Mouse (Mus musculus): ENCODE measurements around the gene Sun2.

Gene Sun2

DNA sequence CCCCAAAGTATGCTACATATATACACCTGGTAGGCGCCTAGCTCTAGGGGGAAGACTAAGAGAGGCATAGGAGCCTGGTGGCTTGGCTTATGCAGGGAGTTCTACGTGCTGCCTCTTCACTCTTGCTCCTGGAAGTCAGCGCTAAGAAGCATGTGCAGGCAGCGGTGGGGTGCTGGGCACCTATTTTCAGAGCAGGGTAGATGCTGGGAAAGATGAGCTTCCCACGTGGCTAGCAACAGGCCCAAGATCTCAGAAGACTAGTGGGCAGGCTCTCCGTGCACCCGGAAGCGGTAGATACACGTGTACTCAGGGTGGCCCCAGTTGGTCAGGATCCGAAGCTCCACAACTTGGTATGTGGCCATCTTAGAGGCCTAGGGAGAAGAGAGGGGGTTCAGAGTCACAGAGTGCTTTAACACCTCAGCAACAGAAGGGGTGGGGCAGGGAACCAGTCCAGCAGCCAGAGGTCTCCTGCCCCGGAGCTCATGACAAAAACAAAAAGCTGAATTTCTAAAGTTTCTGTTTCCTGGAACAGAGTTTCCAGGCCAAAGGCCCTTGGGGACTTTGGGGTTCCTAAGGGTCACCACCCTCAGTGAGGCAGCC, 17.0 kb downstream of the Sun2 start:
- no peak for DNase-seq (ENCODE audit: low read depth)

DNA sequence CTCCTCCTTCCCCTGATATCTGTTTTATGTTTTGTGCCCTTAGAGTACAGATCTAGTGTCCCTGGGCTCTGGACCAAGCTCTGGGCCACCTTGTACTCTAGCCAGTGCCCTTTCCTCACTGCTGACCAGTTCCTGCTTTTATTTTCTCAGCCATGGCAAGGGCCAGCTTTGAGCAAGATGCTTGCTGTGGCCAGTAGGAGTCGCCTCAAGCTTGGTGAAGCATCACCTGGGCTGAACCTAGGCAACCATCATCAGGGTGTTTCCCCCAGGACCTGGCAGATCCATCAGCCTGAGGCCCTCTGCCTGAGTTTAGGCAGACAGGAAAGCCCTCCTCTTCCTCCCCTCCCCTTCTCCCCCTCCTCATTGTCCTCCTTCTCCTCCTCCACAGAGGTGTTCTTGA, 18.9 kb downstream of the Sun2 start:
- DNase-seq (ENCODE audit: low read depth), result peak; percentile 63

DNA sequence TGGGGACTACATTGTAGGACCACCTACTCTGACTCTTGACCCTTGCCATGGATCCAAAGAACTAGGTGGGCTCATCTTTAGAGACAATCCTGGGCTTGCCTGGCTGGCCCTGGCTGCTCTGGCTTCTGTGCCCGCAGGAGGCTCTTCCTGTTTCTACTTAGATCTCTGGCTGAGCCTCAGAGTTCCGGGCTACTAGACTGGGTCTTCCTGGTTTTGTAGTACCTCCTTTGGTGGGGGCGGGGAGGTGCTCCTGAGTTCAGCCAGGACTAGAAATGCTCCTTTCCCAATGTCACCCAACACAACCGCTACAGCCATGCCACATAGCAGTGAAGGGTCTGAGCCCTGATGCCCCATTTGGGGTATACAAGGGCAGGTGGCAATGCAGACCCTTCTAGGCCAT, 21.5 kb downstream of the Sun2 start:
- DNase-seq (ENCODE audit: low read depth), result no peak

DNA sequence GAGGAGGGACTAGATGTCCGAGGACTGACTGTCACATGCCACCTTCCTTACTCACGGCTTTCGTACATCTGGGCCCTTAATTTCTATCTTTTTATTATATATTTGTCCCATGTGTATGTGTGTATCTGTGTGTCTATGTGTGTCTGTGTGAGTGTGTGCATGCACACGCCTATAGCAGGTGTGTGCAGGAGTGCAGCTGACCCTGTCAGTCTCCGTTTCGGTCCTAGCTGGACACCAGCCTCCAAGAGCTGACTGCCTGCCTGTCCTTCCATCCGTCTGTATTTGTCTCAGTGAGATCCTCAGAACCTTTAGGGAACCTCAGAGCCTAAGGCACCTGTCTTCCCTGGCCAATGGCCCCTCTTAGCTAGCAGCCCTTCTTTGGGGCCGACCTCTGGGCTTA, 22.1 kb downstream of the Sun2 start:
- no peak for DNase-seq (ENCODE audit: low read depth)

DNA sequence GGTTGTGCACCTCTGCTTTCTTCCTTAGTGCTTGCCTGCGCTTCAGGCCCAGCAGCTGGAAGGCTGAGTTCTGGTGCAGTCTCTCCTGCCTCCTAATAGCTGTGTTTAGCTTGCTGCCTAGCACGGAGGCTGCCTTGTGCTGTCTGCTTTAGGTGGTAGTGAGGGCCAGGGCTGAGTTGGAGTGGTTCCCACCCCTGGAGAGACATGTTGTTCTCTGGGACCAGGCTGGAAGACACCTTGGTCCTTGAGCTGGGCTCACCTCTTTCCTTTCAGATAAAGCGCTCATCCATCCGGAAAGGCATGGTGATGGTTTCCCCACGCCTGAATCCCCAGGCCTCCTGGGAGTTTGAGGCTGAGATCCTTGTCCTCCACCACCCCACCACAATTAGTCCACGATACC, 25.6 kb downstream of the Sun2 start:
- DNase-seq (ENCODE audit: low read depth), result no peak

DNA sequence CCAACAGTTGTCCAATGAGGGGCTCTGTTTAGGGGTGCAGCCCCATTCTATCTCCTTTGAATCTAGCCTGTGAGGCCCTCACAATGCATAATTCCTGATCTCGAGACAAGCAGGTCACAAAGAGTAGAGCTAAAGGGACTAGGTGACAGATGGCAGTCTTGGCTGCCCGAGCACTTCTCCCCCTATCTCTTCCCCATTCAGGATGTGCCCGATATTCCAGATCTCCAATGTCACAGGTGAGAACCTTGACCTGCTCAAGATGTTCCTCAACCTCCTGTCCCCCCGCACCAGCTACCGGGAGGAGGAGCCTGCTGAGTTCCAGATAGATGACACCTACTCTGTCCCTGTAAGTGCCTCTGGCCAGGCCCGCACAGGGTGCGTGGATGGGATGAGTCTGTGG, 26.7 kb downstream of the Sun2 start:
- DNase-seq (ENCODE audit: low read depth), result no peak

DNA sequence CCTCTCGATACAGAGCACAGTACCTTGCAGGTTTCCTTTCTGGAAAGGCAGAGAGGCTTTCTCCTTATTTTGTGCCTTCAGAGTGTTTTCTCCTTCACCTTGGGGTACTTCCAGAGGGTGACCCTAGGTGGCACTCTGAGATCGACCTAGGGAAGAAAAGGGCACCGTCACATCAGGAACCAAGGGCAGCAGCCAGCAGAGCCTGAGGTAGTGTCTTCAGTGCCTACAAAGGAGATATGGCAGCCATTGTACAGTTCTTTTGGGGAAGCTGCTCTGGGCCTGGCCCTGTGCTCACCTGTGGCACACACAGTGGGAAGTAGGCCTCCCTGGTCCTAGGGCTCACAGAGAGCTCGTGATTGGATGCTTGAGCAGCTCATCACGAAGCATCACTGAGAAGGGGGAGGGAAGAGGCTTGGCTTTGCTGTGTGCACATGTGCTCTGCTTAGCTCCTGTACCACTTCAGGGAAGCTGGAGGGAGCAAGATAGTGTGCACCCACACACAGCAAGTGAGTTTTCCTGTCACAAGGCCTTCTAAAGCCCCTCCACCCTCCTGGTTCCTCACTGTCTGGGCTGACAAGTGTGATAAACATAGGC, 34.0 kb downstream of the Sun2 start:
- DNase-seq (ENCODE audit: low read depth), result no peak

DNA sequence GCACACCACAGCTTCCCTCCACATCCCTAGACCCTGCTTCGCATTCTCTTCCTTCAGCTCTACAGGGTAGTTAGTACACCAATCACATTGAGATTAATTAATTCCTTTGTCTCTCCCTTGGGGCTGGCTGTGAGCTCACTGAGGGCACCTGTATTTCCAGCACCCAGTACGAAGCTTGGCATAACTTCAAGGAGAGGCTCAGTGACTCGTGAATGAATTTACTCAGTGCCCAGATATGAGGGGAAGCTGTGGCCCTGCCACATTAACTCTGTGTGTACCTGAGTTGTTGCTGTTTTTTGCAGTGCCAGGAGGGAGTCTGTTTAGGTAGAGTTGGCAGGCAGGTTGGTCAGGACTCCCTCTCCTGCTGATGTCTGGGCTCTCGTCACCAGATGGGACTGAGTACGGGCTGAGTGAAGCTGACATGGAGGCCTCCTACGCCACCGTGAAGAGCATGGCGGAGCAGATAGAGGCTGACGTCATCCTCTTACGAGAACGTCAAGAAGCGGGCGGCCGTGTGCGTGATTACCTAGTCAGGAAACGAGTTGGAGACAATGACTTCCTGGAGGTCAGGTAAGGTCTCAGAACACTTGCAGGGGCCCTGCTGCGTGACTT, 35.6 kb downstream of the Sun2 start:
- DNase-seq (ENCODE audit: low read depth), result no peak

GRCm38 (mm10) chr15:79697558-79698187, 44.7 kb downstream of the Sun2 start:
- DNase-seq (ENCODE audit: low read depth), result peak; percentile 46

DNA sequence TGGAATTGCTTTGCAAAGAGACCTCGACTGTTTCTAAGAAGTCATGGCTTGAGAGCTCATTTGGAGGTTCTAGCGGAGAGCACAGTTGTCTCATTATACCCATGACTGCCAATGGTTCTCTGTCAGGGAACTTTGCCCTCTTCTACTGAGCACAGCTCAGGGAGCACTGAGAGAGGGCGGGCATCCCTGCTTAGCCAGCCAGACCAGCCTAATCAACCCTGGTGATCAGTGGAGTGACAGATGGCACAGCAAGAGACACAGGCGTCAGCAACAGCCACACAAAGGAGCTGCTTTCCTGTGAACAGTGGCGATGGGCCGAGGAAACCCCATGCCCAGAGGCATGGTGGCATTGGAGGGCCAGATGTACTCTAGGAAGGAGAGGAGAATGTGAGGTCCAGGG, 45.3 kb downstream of the Sun2 start:
- DNase-seq (ENCODE audit: low read depth), result no peak

DNA sequence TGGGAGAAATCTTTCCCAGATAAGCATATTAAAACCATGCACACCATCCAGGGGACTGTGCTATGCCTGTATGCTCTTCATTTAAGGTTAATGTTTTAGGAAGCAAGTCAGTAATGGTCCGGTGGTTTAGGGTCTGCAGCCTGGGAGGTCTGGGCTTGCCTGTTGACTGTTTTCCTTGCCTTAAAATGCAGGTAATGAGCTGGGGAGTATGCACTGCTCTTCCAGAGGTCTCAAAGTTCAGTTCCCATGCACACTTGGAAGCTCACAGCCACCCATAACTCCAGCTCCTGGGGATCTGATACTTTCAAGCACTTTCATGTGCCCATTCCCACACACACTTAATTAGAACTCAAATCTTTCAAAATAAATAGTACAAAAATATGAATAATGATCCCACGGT, 45.8 kb downstream of the Sun2 start:
- DNase-seq (ENCODE audit: low read depth), result no peak

GRCm38 (mm10) chr15:79695516-79695915, 46.8 kb downstream of the Sun2 start:
- peak; percentile 31 for DNase-seq (ENCODE audit: low read depth)

- peak; percentile 96 for DNase-seq (ENCODE audit: low read depth)
These were observed 47.8 kb downstream of the Sun2 start for GRCm38 (mm10) chr15:79694512-79694911.

DNA sequence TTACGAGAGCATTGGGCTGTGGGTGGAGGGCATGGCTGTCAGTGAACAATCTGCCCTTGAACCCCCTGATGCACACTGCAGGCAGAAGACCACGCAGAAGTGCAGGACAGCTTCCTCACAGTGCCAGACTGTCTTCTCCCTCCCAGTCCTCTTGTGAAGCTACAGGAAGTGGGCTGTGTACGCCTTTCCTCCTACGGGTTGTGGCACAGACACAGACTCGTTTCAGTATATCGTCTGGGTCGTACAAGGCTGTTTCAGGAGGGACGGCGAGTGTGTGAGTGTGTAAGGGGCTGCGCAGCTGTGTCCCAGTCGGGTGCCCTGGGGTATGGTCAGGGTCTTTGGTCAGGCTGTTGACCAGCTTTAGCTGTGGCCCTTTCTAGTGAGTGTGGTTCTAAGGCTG, 48.6 kb downstream of the Sun2 start:
- DNase-seq (ENCODE audit: low read depth), result peak; percentile 80

DNA sequence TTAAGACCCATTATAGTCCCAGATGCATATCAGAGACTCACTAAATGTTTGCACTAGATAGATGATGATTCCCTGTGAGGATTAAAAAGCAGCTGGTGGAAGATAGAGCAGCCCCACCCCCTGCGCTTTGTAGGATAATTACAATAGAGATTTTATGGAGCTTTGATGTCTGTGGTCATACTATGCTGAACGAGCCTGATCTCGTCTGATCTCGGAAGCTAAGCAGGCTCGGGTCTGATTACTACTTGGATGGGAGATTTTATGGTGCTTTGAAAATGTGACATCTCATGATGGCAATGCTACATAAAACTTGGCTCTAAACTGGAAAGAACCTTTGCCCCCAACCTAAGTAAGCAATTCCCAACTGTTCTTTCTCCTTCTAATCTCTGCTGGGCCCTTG, 50.0 kb downstream of the Sun2 start:
- DNase-seq (ENCODE audit: low read depth), result no peak

GRCm38 (mm10) chr15:79691023-79691508, 51.3 kb downstream of the Sun2 start:
- DNase-seq (ENCODE audit: low read depth), result no peak

GRCm38 (mm10) chr15:79690426-79691022, 51.8 kb downstream of the Sun2 start, which contains the start of gene Gtpbp1:
TSS of gene Gtpbp1 (plus strand) at chr15:79690845.
- peak; percentile 100 for DNase-seq (ENCODE audit: low read depth)

GRCm38 (mm10) chr15:79689662-79690425, 52.5 kb downstream of the Sun2 start:
- DNase-seq (ENCODE audit: low read depth), result no peak

DNA sequence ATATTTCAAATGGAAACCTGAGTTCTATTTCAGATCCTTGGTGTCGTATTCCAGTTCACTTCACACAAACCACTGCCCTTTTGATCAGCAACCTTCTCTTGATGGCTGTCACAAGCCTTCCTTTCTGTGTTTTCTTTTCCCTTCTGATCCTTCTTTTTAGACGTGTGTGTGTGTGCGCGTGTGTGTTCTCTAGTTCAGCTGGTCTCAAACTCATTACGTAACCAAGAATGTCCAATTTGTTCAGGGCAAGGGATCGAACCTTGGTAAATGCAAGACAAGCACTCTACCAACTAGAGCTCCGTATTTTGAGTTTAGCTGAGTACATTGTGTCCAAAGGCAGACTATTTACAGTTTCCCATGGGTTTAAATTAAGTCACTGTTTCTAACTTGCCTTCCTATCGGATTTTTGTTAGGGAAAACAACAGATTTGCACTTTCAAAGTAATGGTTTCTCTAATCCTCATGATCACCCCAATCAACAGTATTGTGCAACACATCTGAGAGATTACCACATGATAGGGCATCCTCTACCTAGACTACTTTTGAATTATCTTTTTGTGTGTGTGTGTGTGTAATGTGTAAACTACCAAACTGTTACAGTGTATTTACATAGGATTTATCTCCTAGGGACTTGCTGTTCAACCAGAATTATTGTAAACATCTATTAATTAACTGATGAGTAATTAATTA, 53.9 kb downstream of the Sun2 start:
- no peak for DNase-seq (ENCODE audit: low read depth)

DNA sequence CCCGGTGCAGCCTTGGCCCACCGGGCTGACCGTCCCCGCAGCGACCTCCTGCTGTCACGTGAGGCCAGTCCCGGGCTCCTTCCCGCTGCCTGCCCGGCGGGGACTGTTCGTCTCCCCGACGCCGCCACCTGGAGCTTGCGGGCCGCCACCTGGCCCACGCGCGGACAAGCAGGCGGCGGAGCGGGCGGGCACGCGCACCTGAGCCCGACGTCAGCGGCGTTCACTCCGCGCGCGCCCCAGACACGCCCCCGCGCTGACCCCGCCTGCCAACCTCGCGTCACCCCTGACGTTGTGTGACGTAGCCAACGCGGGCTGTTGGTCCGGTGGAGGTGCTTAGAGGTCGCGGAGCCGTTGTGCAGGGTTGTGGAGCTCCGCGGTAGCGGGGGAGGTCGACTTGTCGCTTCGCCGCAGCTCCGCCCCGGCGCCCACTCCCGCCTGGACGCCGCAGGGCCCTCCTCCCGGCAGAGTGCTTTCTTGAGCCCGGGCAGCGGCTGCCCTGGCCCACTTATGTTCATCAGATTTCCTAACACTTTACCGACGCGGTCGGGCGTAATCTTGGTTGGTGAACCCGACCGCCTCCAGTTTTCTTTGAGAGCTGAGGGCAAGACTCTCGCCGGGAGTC, 54.6 kb downstream of the Sun2 start, which contains the start of gene Josd1:
Josd1 (minus strand) TSS at position 274 of the 622 bp plus-strand sequence.
- DNase-seq (ENCODE audit: low read depth), result peak; percentile 98

DNA sequence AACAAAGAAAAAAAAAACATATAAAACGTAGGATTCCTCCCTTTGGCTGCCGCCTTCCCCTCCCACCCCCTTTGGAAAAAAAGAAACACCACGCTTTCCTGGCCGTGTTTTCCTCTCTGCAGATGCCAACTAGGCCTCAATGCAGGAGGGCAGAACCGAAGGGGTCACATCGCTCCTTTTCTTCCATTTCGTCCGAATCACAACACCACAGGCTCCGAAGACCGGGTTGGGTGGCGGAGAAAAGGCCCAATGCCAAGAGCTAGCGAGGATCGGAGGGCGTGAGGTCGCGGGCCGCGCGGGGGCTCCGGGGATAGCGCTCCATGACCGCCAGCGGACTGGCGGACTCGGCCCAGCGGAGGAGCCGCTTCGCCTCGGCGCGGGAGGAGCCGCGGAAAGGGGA, 55.2 kb downstream of the Sun2 start:
- DNase-seq (ENCODE audit: low read depth), result peak; percentile 54
